Mouse (Mus musculus) bone marrow, adult 2 months (tissue): ENCODE measurements around the gene Gm36176.

Experiments
- CTCF ChIP-seq: fragments of 200-500 bp; IDR thresholded peaks from 2 replicates; pipeline ENCODE4 v1.5.1; 2011; ENCODE audit warnings: low read length, control low read depth; ENCODE audit not compliant: control insufficient read depth, insufficient read depth
- POLR2A ChIP-seq: fragments of 200-500 bp; IDR thresholded peaks from 2 replicates; pipeline ENCODE4 v1.6.1; 2011; ENCODE audit warnings: low read depth, mild to moderate bottlenecking, control low read depth, low read length, borderline replicate concordance; ENCODE audit not compliant: control insufficient read depth

GRCm38 (mm10) chr10:77839006-77839405 is 7.6 kb upstream of the Gm36176 start:
- TF ChIP-seq POLR2A (no peak), CTCF (no peak)
